Mouse (Mus musculus) heart, embryonic 14.5 days (tissue): ENCODE results near the gene Dync2li1. TPM values are rescaled to one million over a fixed set of nuclear protein-coding genes. Genes with fewer than 3 reads are reported as not detected.
A peak's percentile ranks its signal among the peaks of the same experiment; 100 is the strongest.

Experiments used
- ATAC-seq: fragments of 200-750 bp; cut with Nextera tagmentation; 2 replicates; pipeline ENCODE4 v1.8.0; 2017; ENCODE audit warnings: low read depth, moderate TSS enrichment; ENCODE audit not compliant: insufficient number of reproducible peaks, insufficient read depth, low FRiP score
- H3K27ac ChIP-seq, 2 experiments: fragments of 200-500 bp in 1 of 2; fragments of 300-500 bp in 1 of 2; sonication (generic) in 1 of 2; replicated peaks in 1 of 2; 2 replicates each; pipeline ENCODE4 v1.5.1; 2012 to 2014; ENCODE audit warnings: low read depth in 2 of 2, low read length in 2 of 2, control low read depth in 1 of 2, mild to moderate bottlenecking in 1 of 2, mixed read lengths in 1 of 2; ENCODE audit not compliant: control insufficient read depth in 1 of 2, insufficient read depth in 1 of 2
- H3K27me3 ChIP-seq: fragments of 300-500 bp; sonication (generic); 2 replicates; pipeline ENCODE4 v1.6.1; 2014; ENCODE audit warnings: mild to moderate bottlenecking, low read length, control low read depth; ENCODE audit not compliant: control insufficient read depth, insufficient read depth
- H3K36me3 ChIP-seq: fragments of 300-500 bp; sonication (generic); 2 replicates; pipeline ENCODE4 v1.6.1; 2014; ENCODE audit warnings: mild to moderate bottlenecking, control low read depth, low read length, mixed read lengths; ENCODE audit not compliant: control insufficient read depth, insufficient read depth
- H3K4me1 ChIP-seq, 2 experiments: fragments of 200-500 bp in 1 of 2; fragments of 300-500 bp in 1 of 2; sonication (generic) in 1 of 2; 2 replicates each; pipeline ENCODE4 v1.6.1; 2012 to 2014; ENCODE audit warnings: low read length in 2 of 2, control low read depth in 1 of 2, mixed read lengths in 1 of 2; ENCODE audit not compliant: control insufficient read depth in 2 of 2, insufficient read depth in 2 of 2
- H3K4me2 ChIP-seq: fragments of 300-500 bp; sonication (generic); 2 replicates; pipeline ENCODE4 v1.6.1; 2014; ENCODE audit warnings: mild to moderate bottlenecking, low read length
- H3K4me3 ChIP-seq, 2 experiments: fragments of 200-500 bp in 1 of 2; fragments of 300-500 bp in 1 of 2; sonication (generic) in 1 of 2; 2 replicates each; pipeline ENCODE4 v1.5.1; 2012 to 2014; ENCODE audit warnings: low read length in 2 of 2, mild to moderate bottlenecking in 2 of 2, control low read depth in 1 of 2, low read depth in 1 of 2, moderate library complexity in 1 of 2; ENCODE audit not compliant: control insufficient read depth in 1 of 2, insufficient read depth in 1 of 2
- H3K9ac ChIP-seq: fragments of 300-500 bp; sonication (generic); 2 replicates; pipeline ENCODE4 v1.6.1; 2014; ENCODE audit warnings: mild to moderate bottlenecking, low read length
- H3K9me3 ChIP-seq: fragments of 300-500 bp; sonication (generic); 2 replicates; pipeline ENCODE4 v1.6.1; 2016; ENCODE audit warnings: low read length, control low read depth; ENCODE audit not compliant: control insufficient read depth
- WGBS: fragments of 180-500 bp; shearing (Covaris S2); extraction: QIAGEN DNeasy Blood & Tissue Kit; methylation state at CpG from one replicate; pipeline ENCODE4 v1.1.7; 2014; 5-methylcytosine and 5-hydroxymethylcytosine counted together
- polyA plus RNA-seq: library from polyadenylated mRNA; unstranded; fragments of >200 nt; fragmentation: Nextera tagmentation; extraction: Ambion mirVana; gene quantifications from 2 replicates; pipeline ENCODE4 v1.2.1, GENCODE M21; 2014

Gene Dync2li1
- polyA plus RNA-seq = 11.6 and 14.9 TPM in 2 replicates

DNA sequence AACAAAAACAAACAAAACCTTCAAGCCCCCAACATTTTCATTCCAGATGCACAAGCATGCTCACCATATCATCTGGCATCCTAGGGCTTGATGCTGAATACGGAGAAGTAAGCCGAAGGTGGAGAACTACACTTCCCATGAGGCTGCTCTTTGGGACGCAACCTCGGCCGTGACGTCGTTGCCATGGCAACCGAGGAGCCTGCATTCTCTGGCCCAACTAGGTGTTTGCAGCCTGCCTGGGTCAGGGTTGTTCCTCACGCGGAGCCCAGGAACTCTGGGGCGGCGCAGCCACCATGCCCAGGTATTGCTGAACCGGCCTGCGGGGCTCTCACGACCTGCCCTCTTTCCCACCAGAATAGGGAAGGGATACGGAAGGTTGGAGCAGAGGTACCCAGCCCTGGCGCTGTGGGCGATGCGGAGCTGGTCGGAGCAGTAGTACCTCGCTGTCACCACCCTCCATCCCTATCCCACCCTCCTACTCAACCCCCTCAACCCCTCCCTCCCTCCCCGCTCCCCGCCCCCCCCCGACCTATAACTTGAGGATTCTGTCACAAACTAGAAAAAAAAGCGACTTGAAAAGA lies at the start of gene Dync2li1:
Dync2li1 (plus strand) TSS at position 221 of the 581 bp plus-strand sequence.
- peaks cover 3% of the 10 kb centered on the region in 2 experiments; a peak in 2 of 4 replicates for H3K4me1 ChIP-seq
- ATAC-seq = peak; percentile 87
- WGBS = 0% methylated on average over 25 of the region's 25 CpGs

DNA sequence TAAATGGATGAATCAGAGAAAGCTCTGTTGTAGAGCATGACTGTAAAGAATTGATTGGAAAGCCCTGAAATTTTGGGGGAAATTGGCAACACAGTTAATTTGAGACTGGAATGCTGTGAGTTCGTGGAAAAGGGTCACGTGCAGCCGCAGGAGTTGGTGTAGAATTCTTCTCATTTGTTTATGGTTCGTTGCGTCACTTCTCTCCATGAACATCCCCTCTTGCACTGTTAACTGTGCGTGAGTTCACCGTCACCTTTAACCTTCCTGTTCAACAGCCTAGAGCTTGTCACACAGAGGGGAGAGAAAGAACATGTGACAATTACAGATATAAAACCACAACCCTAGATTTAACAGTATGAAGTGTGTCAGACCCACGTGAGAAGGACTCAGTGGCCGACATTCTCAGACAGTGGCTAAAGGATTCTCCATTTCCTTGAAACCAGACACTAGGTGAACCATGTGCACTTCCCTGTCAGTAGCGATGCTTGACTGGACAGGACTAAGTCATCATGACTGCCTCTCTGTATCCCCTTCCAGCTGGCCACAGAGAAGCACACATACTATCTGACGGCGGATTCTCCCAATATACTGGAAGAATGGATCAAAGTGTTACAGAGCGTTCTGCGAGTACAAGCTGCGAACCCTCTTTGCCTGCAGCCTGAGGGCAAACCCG lies 49.5 kb upstream of the Dync2li1 start:
- 82% methylated on average over 16 of the region's 16 CpGs for WGBS
- H3K4me3 ChIP-seq = no peak overlapping the region

More for the DNA sequence above, at the start of gene Dync2li1:
- no peaks in the 10 kb centered on the region for H3K9me3 ChIP-seq
- H3K4me3 ChIP-seq = peak within 1 kb of the TSS; percentile 49 to 78
- peak within 1 kb of the TSS; percentile 66 for H3K4me2 ChIP-seq
- peak within 1 kb of the TSS; percentile 66 for H3K9ac ChIP-seq
- H3K36me3 ChIP-seq = no peaks in the 10 kb centered on the region
- no peaks in the 10 kb centered on the region for H3K27me3 ChIP-seq
- no peak within 1 kb of the TSS for H3K27ac ChIP-seq

DNA sequence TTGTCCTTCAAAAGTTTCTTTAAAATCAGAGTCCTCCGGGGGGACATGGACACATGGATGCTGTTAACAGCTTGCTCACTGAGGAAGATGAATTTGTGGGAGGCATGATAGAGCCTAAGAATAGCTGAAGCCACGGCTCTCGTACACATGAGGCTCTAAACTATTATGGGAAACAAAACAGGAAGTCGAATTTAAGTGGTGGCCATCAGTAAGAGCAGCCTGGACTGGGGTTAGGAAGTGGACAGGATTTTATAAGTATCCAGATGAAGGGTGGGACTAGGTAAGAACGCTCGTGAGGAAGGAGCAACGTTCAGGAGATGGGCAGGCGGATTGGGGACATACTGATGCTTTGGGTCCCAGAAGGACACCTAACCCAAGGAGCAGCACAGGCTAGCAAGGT lies 47.0 kb upstream of the Dync2li1 start:
- 51% methylated on average over 8 of the region's 8 CpGs for whole genome bisulfite sequencing

More for the DNA sequence above, 49.5 kb upstream of the Dync2li1 start:
- no peaks in the 10 kb centered on the region for H3K36me3 ChIP-seq
- no peak overlapping the region for H3K27ac ChIP-seq
- no peaks in the 10 kb centered on the region for H3K9me3 ChIP-seq
- no peak overlapping the region for H3K4me2 ChIP-seq
- no peak for ATAC-seq
- no peaks in the 10 kb centered on the region for H3K27me3 ChIP-seq
- H3K9ac ChIP-seq = no peak overlapping the region
- H3K4me1 ChIP-seq = no peaks in the 10 kb centered on the region

DNA sequence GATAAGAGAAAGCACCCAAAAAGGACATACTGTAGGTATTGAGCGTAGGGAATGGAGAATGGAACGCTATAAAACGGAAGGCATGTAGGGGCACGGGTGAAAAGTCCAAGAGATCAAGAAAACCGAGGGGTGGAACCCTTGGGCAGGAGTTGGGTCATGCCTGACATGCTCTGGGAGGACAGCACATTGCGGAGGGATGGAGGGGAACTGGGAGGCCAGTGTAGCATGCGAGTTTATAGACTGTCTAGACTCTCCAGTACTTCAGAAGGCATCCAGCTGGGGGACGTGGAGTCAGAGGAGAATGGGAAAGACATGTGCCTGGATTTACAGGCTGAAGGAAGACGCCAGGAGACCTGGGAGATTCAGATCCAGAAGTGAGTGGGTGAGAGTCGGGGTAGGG lies 46.5 kb upstream of the Dync2li1 start:
- Histone ChIP-seq H3K4me1 (no peaks in the 10 kb centered on the region), H3K4me2 (no peak overlapping the region), H3K4me3 (no peak overlapping the region), H3K36me3 (no peaks in the 10 kb centered on the region), H3K27me3 (no peaks in the 10 kb centered on the region), H3K9ac (no peak overlapping the region), H3K27ac (no peak overlapping the region), H3K9me3 (no peaks in the 10 kb centered on the region)
- WGBS = 80% methylated on average over 10 of the region's 10 CpGs
- no peak for ATAC-seq

More for the DNA sequence above, 47.0 kb upstream of the Dync2li1 start:
- Histone ChIP-seq H3K4me2 (no peak overlapping the region), H3K9me3 (no peaks in the 10 kb centered on the region), H3K4me1 (no peaks in the 10 kb centered on the region), H3K4me3 (no peak overlapping the region), H3K27ac (no peak overlapping the region), H3K27me3 (no peaks in the 10 kb centered on the region), H3K9ac (no peak overlapping the region), H3K36me3 (no peaks in the 10 kb centered on the region)
- ATAC-seq = no peak

DNA sequence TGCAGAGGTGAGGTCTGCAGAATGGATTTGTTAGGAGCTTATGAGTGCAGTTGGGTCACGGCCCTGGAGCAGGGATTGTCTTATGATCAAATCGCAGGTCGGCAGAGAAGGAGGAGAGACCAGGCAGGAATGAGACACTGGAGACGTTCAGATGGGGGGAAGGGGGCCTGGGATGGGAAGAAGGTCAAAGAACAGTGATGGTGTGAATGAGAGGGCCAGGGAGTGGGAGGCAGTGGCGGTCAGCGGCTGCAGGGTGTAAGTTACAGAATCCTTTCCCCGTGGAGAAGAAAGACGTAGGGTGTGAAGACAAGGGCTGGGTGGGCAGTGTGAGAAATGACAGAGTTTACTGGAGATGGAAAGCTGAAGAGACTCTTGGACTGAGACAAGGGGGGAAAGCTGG lies 45.5 kb upstream of the Dync2li1 start:
- Histone ChIP-seq H3K4me3 (no peak overlapping the region), H3K9ac (no peak overlapping the region), H3K36me3 (no peaks in the 10 kb centered on the region), H3K4me2 (no peak overlapping the region), H3K27me3 (no peaks in the 10 kb centered on the region), H3K9me3 (no peaks in the 10 kb centered on the region), H3K27ac (no peak overlapping the region), H3K4me1 (no peaks in the 10 kb centered on the region)
- ATAC-seq = no peak
- WGBS = 57% methylated on average over 8 of the region's 8 CpGs

DNA sequence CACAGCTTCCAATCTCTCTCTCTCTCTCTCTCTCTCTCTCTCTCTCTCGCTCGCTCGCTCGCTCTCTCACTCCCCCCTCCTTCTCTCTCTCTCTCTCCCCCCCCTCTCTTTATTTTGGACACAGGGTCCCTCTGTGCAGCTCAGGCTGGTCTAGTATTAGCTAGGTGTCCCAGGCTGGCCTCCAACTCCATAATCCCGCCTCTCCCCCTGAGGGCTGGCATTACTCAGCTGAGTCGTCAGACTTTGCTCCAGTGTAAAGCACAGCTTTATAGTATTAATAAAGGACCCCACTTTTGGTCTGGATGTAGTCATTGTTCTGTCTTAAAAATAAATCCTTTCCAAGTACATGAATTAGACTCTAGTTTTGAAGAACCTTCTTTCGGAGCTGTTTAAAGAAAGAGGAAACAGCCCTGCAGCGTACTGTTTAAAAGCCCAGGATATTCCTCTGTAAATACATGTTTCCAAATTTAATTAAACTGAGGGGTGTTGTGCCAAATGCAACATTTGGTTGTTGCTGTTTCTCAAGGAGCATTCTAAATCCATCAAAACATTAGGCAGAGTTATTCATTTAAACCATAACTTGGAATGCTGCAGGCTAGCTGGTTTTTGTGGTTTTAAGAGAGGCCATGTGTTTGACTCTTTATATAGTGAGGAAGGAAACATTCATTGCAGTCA lies 44.4 kb upstream of the Dync2li1 start:
- ATAC-seq = no peak
- WGBS = 81% methylated on average over 8 of the region's 8 CpGs
- Histone ChIP-seq H3K9ac (no peak overlapping the region), H3K4me2 (no peak overlapping the region), H3K27ac (no peak overlapping the region), H3K36me3 (no peaks in the 10 kb centered on the region), H3K4me3 (no peak overlapping the region), H3K27me3 (no peaks in the 10 kb centered on the region), H3K9me3 (no peaks in the 10 kb centered on the region), H3K4me1 (no peaks in the 10 kb centered on the region)

DNA sequence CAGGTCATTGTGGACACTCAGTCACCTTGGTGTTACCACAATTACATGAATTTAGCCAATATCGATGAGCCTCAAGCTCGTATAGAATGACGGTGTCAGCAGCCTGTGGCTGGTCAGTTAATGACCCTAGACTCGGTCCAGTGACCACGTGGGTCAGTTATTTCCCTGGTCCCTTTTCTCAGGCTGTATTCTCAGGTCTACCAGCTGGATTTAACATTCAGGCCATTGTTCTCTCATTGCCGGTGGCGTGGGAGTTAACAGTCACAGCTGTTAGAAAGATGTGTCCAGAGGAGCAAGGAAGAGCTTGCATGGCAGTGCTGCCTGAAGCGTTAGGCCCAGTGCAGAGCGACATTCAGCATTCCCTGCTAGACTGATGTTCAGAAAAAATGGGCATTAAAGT lies 42.2 kb upstream of the Dync2li1 start:
- no peak overlapping the region for H3K27ac ChIP-seq

More for the DNA sequence above, 42.2 kb upstream of the Dync2li1 start:
- Histone ChIP-seq H3K27me3 (no peaks in the 10 kb centered on the region), H3K9ac (no peak overlapping the region), H3K9me3 (no peaks in the 10 kb centered on the region), H3K36me3 (no peaks in the 10 kb centered on the region), H3K4me1 (no peaks in the 10 kb centered on the region), H3K4me3 (no peak overlapping the region), H3K4me2 (no peak overlapping the region)
- 79% methylated on average over 9 of the region's 9 CpGs for WGBS
- ATAC-seq = no peak
